Mouse (Mus musculus): ENCODE data around the gene Helt. TPM values are rescaled to one million over a fixed set of nuclear protein-coding genes. Genes with fewer than 3 reads are reported as not detected.

Helt gene
- total and polyA plus RNA-seq, 2 experiments from 2014 or later: 0.81 to 0.90 TPM

DNA sequence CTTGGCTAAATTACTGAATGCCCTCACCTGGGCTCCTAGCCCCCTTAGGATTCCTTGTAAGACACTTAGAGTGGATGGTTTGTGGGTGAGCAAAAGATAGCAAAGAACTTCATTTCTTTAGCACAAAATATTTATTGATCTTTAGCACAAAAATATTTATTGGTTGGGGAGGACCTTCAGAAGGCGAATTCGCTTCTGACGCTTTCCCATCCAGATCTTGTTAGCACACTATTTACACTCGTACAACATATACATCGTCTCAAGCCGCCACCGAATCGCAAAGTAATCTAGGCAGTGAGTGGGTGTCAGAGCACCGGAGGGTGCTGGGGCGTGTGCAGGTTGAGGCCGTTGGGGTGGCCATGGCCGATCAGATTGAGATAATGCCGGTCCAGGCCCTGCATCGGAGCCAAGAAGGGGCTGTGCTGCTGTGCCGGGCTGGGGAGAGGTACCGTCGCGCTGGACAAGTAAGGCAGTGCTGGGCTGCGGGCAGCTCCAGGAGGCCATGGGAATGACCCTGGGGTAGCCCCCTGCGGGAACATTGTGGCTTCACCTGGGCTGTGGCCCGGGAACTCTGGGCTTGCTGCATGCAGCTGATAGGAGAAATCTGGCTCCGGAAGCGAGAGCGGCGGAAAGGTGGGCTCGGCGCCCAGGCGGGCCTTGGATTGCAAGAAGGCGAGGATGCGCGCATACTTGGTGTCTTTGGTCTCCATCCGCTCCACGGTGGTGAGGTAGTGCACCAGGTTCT, 2.4 kb downstream of the Helt start:
- ATAC-seq (no peak), DNase-seq (peak; percentile 46)
- Histone ChIP-seq H3K4me2 (ENCODE audit: low read depth) (peak overlapping the region; percentile 58), H3K36me3 (ENCODE audit: insufficient read depth) (no peaks in the 10 kb centered on the region), H3K9me3 (ENCODE audit: low read length) (no peaks in the 10 kb centered on the region), H3K27ac (ENCODE audit: low read depth, low read length) (no peak overlapping the region), H3K9ac (no peak overlapping the region; the same call in 1 of the 2 replicates), H3K4me1 (ENCODE audit: insufficient read depth) (0 out of 2 replicates have a peak, but pooled peaks cover 4% of the 10 kb centered on the region), H3K27me3 (ENCODE audit: insufficient read depth, low read length) (peaks cover 65% of the 10 kb centered on the region), H3K4me3 (ENCODE audit: low read depth, low read length) (peak overlapping the region; percentile 28)
- TF ChIP-seq CTCF (IDR thresholded peaks at IDR 0.05; ENCODE audit: low read depth): no peak
- WGBS: 4% methylated on average over 33 of the region's 33 CpGs

DNA sequence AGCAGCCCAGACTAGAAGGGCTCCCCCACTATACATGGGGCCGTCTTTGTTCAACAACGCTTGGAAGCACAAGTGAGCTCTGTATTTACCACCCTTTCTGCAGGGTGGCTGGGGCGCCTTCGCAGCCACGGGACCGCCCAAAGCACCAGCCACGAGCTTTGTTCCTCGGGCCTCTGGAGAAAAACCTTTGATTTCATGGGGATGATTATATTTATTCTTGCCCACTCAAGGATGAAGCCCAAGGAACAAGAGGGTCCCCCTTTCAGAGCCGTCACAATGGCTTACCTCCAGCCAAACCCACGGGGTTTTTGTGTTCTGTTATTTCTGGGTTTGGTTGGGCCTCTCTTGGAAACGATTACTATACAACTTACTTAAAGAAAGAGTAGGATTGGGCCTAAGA, 5.2 kb downstream of the Helt start:
- ATAC-seq (no peak), DNase-seq (no peak)
- Histone ChIP-seq H3K9ac (no peak overlapping the region), H3K4me2 (ENCODE audit: low read depth) (no peak overlapping the region), H3K27ac (ENCODE audit: low read depth, low read length) (no peak overlapping the region), H3K27me3 (ENCODE audit: insufficient read depth, low read length) (peaks cover 42% of the 10 kb centered on the region), H3K4me3 (ENCODE audit: low read depth, low read length) (no peak overlapping the region), H3K9me3 (ENCODE audit: low read length) (no peaks in the 10 kb centered on the region), H3K36me3 (ENCODE audit: insufficient read depth) (no peaks in the 10 kb centered on the region), H3K4me1 (ENCODE audit: insufficient read depth) (no peaks in the 10 kb centered on the region)
- 10% methylated on average over 11 of the region's 11 CpGs for WGBS
- no peak for TF ChIP-seq CTCF (IDR thresholded peaks at IDR 0.05; ENCODE audit: low read depth)

DNA sequence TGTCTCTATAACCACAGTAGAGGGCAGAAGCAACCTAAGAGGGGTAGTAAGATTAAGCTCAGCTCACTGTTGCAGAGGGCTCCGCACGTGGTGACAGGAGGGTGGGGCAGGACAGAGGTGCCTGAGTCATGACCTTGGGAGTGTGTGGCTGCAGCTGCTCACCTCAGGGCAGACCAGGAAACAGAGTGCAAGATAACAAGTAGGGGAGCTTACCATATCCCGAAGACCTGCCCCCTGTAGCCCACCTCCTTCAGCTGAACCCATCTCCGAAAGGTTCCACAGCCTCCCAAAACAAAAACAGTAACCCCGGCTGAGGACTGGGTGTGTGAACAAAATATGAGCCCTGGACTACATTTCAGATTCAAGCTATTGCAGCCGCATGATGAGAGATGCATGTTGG, 6.5 kb downstream of the Helt start:
- Histone ChIP-seq H3K9ac (no peak overlapping the region), H3K4me3 (ENCODE audit: low read depth, low read length) (no peak overlapping the region), H3K36me3 (ENCODE audit: insufficient read depth) (no peaks in the 10 kb centered on the region), H3K27me3 (ENCODE audit: insufficient read depth, low read length) (peaks cover 30% of the 10 kb centered on the region), H3K4me1 (ENCODE audit: insufficient read depth) (no peaks in the 10 kb centered on the region), H3K9me3 (ENCODE audit: low read length) (no peaks in the 10 kb centered on the region), H3K4me2 (ENCODE audit: low read depth) (no peak overlapping the region), H3K27ac (ENCODE audit: low read depth, low read length) (no peak overlapping the region)
- 92% methylated on average over 6 of the region's 6 CpGs for WGBS
- no peak for DNase-seq
- no peak for TF ChIP-seq CTCF (IDR thresholded peaks at IDR 0.05; ENCODE audit: low read depth)
- ATAC-seq: no peak

DNA sequence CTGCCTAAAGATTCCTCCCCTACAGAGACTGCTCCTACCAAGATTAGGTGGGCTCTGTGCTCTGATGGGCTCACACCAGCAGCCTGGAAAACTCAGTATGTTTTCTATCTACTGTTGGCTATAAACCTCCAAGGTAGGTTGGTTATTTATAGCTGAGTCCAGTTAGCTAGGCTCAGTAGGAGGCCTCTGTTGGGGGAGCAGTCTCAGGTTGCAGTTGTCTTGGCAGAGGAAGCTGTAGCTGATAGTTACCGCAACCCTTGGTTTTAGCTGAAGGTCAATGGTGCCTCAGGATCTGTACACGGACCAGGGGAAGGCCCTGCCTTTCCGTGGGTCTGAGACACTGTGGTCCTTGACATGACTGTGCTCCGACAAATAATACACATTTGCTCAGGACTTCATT, 8.5 kb downstream of the Helt start:
- Histone ChIP-seq H3K4me3 (ENCODE audit: low read depth, low read length) (no peak overlapping the region), H3K27me3 (ENCODE audit: insufficient read depth, low read length) (peaks cover 11% of the 10 kb centered on the region), H3K36me3 (ENCODE audit: insufficient read depth) (no peaks in the 10 kb centered on the region), H3K4me1 (ENCODE audit: insufficient read depth) (no peaks in the 10 kb centered on the region), H3K4me2 (ENCODE audit: low read depth) (no peak overlapping the region), H3K9ac (no peak overlapping the region), H3K9me3 (ENCODE audit: low read length) (no peaks in the 10 kb centered on the region), H3K27ac (ENCODE audit: low read depth, low read length) (no peak overlapping the region)
- WGBS: 90% methylated on average over 4 of the region's 4 CpGs
- no peak for TF ChIP-seq CTCF (IDR thresholded peaks at IDR 0.05; ENCODE audit: low read depth)
- DNase-seq: no peak
- no peak for ATAC-seq

DNA sequence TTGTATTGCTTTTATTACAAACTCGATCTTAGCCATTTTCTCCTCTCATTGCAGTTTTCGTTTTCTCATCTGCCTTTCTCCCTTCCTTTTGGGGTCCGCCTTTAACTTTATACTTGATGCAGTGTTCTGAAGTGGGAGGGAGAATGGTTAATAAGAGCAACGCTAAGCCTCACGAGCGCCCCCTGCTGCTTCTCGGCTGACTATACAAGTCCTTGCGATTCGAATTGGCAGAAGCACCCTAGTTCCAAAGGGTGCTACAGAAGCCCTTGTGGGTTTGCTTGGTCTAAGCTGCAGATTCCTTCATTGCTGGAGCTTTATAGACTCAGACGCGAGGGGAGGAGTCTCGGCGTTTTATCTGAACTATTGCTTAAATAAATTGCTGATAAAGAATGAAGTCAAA, 12.9 kb downstream of the Helt start:
- H3K4me1 ChIP-seq (ENCODE audit: insufficient read depth): no peaks in the 10 kb centered on the region
- H3K4me2 ChIP-seq (ENCODE audit: low read depth): no peak overlapping the region
- 16% methylated on average over 13 of the region's 13 CpGs for WGBS
- DNase-seq (peak; percentile 67), ATAC-seq (no peak)
- no peaks in the 10 kb centered on the region for H3K9me3 ChIP-seq (ENCODE audit: low read length)
- no peaks in the 10 kb centered on the region for H3K27me3 ChIP-seq (ENCODE audit: insufficient read depth, low read length)
- no peaks in the 10 kb centered on the region for H3K36me3 ChIP-seq (ENCODE audit: insufficient read depth)
- peak; percentile 75 for TF ChIP-seq CTCF (IDR thresholded peaks at IDR 0.05; ENCODE audit: low read depth)
- H3K9ac ChIP-seq: no peak overlapping the region
- no peak overlapping the region for H3K27ac ChIP-seq (ENCODE audit: low read depth, low read length)
- H3K4me3 ChIP-seq (ENCODE audit: low read depth, low read length): no peak overlapping the region

DNA sequence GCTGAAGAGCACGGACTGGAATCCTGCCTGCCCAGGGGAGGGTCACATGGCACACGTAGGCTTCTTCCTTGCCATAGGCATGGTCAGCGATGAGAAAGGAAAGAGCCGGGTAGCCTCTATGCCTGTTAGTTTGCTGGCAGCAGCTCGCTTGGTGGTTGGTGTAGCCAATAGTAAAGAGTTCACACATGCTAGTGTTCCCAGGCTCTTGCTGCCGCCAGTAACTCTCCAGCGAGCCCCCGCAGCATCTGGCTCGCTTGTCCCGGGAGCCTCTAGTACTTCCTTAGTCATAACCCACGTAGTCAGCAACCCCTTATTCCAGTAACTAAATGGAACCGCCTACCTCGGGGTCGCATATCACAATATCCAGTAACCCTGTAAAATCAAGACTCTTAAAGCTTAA, 17.5 kb downstream of the Helt start:
- H3K27me3 ChIP-seq (ENCODE audit: insufficient read depth, low read length): no peaks in the 10 kb centered on the region
- 84% methylated on average over 14 of the region's 14 CpGs for WGBS
- DNase-seq (no peak), ATAC-seq (no peak)
- no peak overlapping the region for H3K4me3 ChIP-seq (ENCODE audit: low read depth, low read length)
- H3K4me2 ChIP-seq (ENCODE audit: low read depth): no peak overlapping the region
- H3K9ac ChIP-seq: no peak overlapping the region
- no peak overlapping the region for H3K27ac ChIP-seq (ENCODE audit: low read depth, low read length)
- H3K4me1 ChIP-seq (ENCODE audit: insufficient read depth): no peaks in the 10 kb centered on the region
- TF ChIP-seq CTCF (IDR thresholded peaks at IDR 0.05; ENCODE audit: low read depth): no peak
- H3K36me3 ChIP-seq (ENCODE audit: insufficient read depth): no peaks in the 10 kb centered on the region
- H3K9me3 ChIP-seq (ENCODE audit: low read length): no peaks in the 10 kb centered on the region

DNA sequence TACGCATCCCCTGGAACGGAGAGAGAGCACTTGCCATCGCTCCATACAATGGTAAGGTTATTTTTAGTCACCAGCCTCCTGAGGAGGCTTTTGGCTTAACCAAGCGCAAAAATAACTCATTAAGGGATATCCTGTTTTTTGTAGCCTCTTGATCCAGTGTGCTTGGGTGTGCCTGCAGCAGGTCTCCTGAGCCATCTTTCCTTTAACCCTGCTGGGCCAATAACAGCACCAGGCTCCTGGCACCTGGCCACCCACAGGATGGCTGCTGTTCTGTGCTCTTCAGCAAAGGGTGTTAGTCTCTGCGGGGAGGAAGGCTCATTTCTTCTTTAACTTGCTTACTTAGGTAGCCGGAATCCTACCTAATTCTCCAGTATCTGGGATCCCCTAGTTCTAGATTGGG, 23.7 kb downstream of the Helt start:
- Histone ChIP-seq H3K9ac (no peak overlapping the region), H3K27ac (ENCODE audit: low read depth, low read length) (no peak overlapping the region), H3K36me3 (ENCODE audit: insufficient read depth) (no peaks in the 10 kb centered on the region), H3K4me1 (ENCODE audit: insufficient read depth) (no peaks in the 10 kb centered on the region), H3K4me2 (ENCODE audit: low read depth) (no peak overlapping the region), H3K27me3 (ENCODE audit: insufficient read depth, low read length) (no peaks in the 10 kb centered on the region), H3K9me3 (ENCODE audit: low read length) (no peaks in the 10 kb centered on the region), H3K4me3 (ENCODE audit: low read depth, low read length) (no peak overlapping the region)
- TF ChIP-seq CTCF (IDR thresholded peaks at IDR 0.05; ENCODE audit: low read depth): no peak
- no peak for ATAC-seq
- peak; percentile 17 for DNase-seq
- 30% methylated on average over 6 of the region's 6 CpGs for WGBS

Measured in forebrain, postnatal 0 days (tissue).